Comparison of ENCODE assay signal across 11 mouse cellular contexts in genomic region chr19:3564309-3564708, GRCm38 (mm10). TPM values are rescaled to one million over a fixed set of nuclear protein-coding genes. Genes with fewer than 3 reads are reported as not detected.
DNase-seq lines count a peak whose midpoint lies in the region; TF ChIP-seq lines count a peak whose summit lies in the region.
"Had no signal": no experiment of that assay in that cellular context is flagged by ENCODE, and none has a peak within 500 bp of the region (broad histone marks: within the 10 kb centered on the region; RNA-seq: fewer than 3 reads in every experiment).

No protein-coding gene starts in this region.

- TF ChIP-seq CTCF in layer of hippocampus, adult 2 months (conservative IDR thresholded peaks at IDR 0.05): no peak

- H3K36me3 ChIP-seq in myocyte (ENCODE audit: control insufficient read depth, insufficient read depth): peaks cover 10% of the 10 kb centered on the region
- H3K36me3 ChIP-seq: intestine, embryonic 15.5 days; stomach, embryonic 15.5 days had no signal

- peaks cover 98% of the 10 kb centered on the region for H3K79me2 ChIP-seq in myocyte (ENCODE audit: control insufficient read depth, insufficient read depth)

- no peak overlapping the region for H3ac ChIP-seq in myocyte (ENCODE audit: control insufficient read depth, insufficient read length)

- intact Hi-C loops in heart, postnatal 14 days (cut with DNase I): no loop called here

- TF ChIP-seq POLR2A in myocyte (IDR thresholded peaks at IDR 0.05; ENCODE audit: insufficient read length, low read depth): no peak

- 0 out of 2 replicates have a peak overlapping the region, but pooled peaks have one; percentile 16 for H3K27ac ChIP-seq in layer of hippocampus, adult 2 months
- H3K27ac ChIP-seq: intestine, embryonic 15.5 days; stomach, embryonic 15.5 days had no signal

- peak overlapping the region; percentile 54 for H3K4me2 ChIP-seq in myocyte (ENCODE audit: low read depth)
- H3K4me2 ChIP-seq: intestine, embryonic 15.5 days; stomach, embryonic 15.5 days had no signal

- no peaks in the 10 kb centered on the region for H3K27me3 ChIP-seq in myocyte (ENCODE audit: control insufficient read depth, insufficient read depth, insufficient read length)
- H3K27me3 ChIP-seq: intestine, embryonic 15.5 days; stomach, embryonic 15.5 days had no signal

- DNase-seq in adrenal gland, postnatal 25 days: peak; percentile 39
- no peak for DNase-seq in adrenal gland, adult 2 months
- no peak for DNase-seq in layer of hippocampus, adult 2 months (ENCODE audit: low spot score in 2 of 2)
- no peak for DNase-seq in layer of hippocampus, adult 9-10 months (ENCODE audit: low spot score)
- DNase-seq in heart, postnatal 14 days: peak; percentile 69 to 73
- no peak for DNase-seq in cerebellum, adult 9-11 months
- DNase-seq in cerebellum, postnatal 4 days (ENCODE audit: low spot score in 2 of 2): no peak
- DNase-seq: cerebellum, adult 18-20 months had no signal

- H3K4me3 ChIP-seq in layer of hippocampus, adult 2 months: no peak overlapping the region
- H3K4me3 ChIP-seq in myocyte: no peak overlapping the region
- H3K4me3 ChIP-seq: intestine, embryonic 15.5 days; stomach, embryonic 15.5 days had no signal

TF ChIP-seq in myocyte, 11 proteins besides CTCF, POLR2A, EP300 and RAD21:
- TF ChIP-seq REST (IDR thresholded peaks at IDR 0.05; ENCODE audit: insufficient read depth, insufficient read length) (no peak), MYOG (IDR thresholded peaks at IDR 0.05; ENCODE audit: control insufficient read depth in 1 of 3, insufficient read depth in 1 of 3, insufficient read length in 2 of 3, low read depth in 2 of 3) (peak in 2 of 3 experiments; percentile 70 to 72), MYOD1 (IDR thresholded peaks at IDR 0.05; ENCODE audit: control insufficient read depth in 1 of 3, insufficient read length in 2 of 3, low read depth in 2 of 3) (peak in 2 of 3 experiments; percentile 56 to 71), TCF3 (IDR thresholded peaks at IDR 0.05; ENCODE audit: insufficient read length, low read depth) (no peak), USF1 (IDR thresholded peaks at IDR 0.05; ENCODE audit: low read depth) (no peak), TCF12 (IDR thresholded peaks at IDR 0.05; ENCODE audit: insufficient read depth, poor library complexity, severe bottlenecking) (no peak), E2F4 (IDR thresholded peaks at IDR 0.05; ENCODE audit: insufficient read depth) (no peak), POLR2AphosphoS2 (IDR thresholded peaks at IDR 0.05; ENCODE audit: insufficient read length, low read depth) (no peak), SRF (IDR thresholded peaks at IDR 0.05; ENCODE audit: control insufficient read depth, insufficient read length, low read depth) (no peak), CEBPB (IDR thresholded peaks at IDR 0.05; ENCODE audit: insufficient read depth, poor library complexity, severe bottlenecking) (no peak), MAX (IDR thresholded peaks at IDR 0.05; ENCODE audit: low read depth) (no peak)
TF ChIP-seq in myocyte: peak in this region for 2.

RNA-seq across cellular contexts. Expression of gene Ppp6r3, which starts 11.2 kb away (rescaled TPM):
- total RNA-seq in adrenal gland, postnatal 25 days (2021): 112 and 119 TPM in 2 replicates
- total RNA-seq in adrenal gland, adult 2 months (2021): 100 to 1,000 TPM in 1 of 2 experiments, 10 to 100 TPM in 1; 83.9 to 117 TPM
- 43.9 and 55.9 TPM in 2 replicates for polyA plus RNA-seq in adrenal gland, adult 2 months (2012; rRNA removed)
- total RNA-seq in layer of hippocampus, adult 2 months (2021): 10 to 100 TPM; 82.7 to 88.5 TPM
- total RNA-seq in heart, postnatal 14 days (2021): 10 to 100 TPM; 83.3 to 85.6 TPM
- polyA plus RNA-seq in myocyte (2012; fragmentation: generic; extraction: Trizol): 20.2 TPM

Comparison
In these comparisons a context has a peak if more than half of its experiments do, and no peak if none do; other contexts are left out.
1. DNase-seq: peak in adrenal gland, postnatal 25 days (single experiment) and heart, postnatal 14 days (2 of 2); none in adrenal gland, adult 2 months (single experiment), layer of hippocampus, adult 2 months (0 of 2), layer of hippocampus, adult 9-10 months (single experiment), cerebellum, adult 9-11 months (single experiment) and cerebellum, postnatal 4 days (0 of 2).